9 mouse cellular contexts compared by ENCODE assay signal in genomic region chr6:72659717-72660390, GRCm38 (mm10). TPM values are rescaled to one million over a fixed set of nuclear protein-coding genes. Genes with fewer than 3 reads are reported as not detected.
DNase-seq lines count a peak whose midpoint lies in the region; ATAC-seq and TF ChIP-seq lines count a peak whose summit lies in the region.
"Had no signal": no experiment of that assay in that cellular context is flagged by ENCODE, and none has a peak within 500 bp of the region (broad histone marks: within the 10 kb centered on the region; RNA-seq: fewer than 3 reads in every experiment).

No protein-coding gene starts in this region.

- no peak overlapping the region for H3K4me2 ChIP-seq in liver, embryonic 11.5 days
- H3K4me2 ChIP-seq in myocyte (ENCODE audit: low read depth) = peak overlapping the region; percentile 70

- no peak for TF ChIP-seq CTCF in brain, embryonic 14.5 days (IDR thresholded peaks at IDR 0.05; ENCODE audit: borderline replicate concordance, extremely low read depth, insufficient read depth, insufficient read length)

- H3K36me3 ChIP-seq in liver, embryonic 11.5 days (ENCODE audit: control insufficient read depth, insufficient read depth, low read length) = no peaks in the 10 kb centered on the region
- no peaks in the 10 kb centered on the region for H3K36me3 ChIP-seq in myocyte (ENCODE audit: control insufficient read depth, insufficient read depth)

- peaks cover 27% of the 10 kb centered on the region for H3K4me1 ChIP-seq in liver, embryonic 11.5 days (replicated peaks; ENCODE audit: control insufficient read depth, insufficient read depth, low read length)

- no peak overlapping the region for H3ac ChIP-seq in myocyte (ENCODE audit: control insufficient read depth, insufficient read length)

- H3K4me3 ChIP-seq in liver, embryonic 11.5 days (ENCODE audit: low read depth, low read length) = no peak overlapping the region
- H3K4me3 ChIP-seq in myocyte = no peak overlapping the region
- H3K4me3 ChIP-seq: erythroblast, embryonic 14.5 days; layer of hippocampus, adult 2 months had no signal

- no peak for TF ChIP-seq POLR2A in brain, embryonic 14.5 days (IDR thresholded peaks at IDR 0.05; ENCODE audit: borderline replicate concordance, extremely low read depth, insufficient read depth, insufficient read length, poor library complexity, severe bottlenecking)
- TF ChIP-seq POLR2A in myocyte (IDR thresholded peaks at IDR 0.05; ENCODE audit: insufficient read length, low read depth) = no peak

- DNase-seq in liver = peak; percentile 26
- no peak for DNase-seq in liver, embryonic 11.5 days (ENCODE audit: low spot score)
- DNase-seq in brain, embryonic 14.5 days (ENCODE audit: low read depth) = peak; percentile 31
- DNase-seq in heart, postnatal 4 days = peak; percentile 45
- no peak for DNase-seq in ovary, postnatal 14 days (ENCODE audit: low spot score)
- DNase-seq in thymus, adult 18-20 months = no peak

- peaks cover 8% of the 10 kb centered on the region for H3K79me2 ChIP-seq in myocyte (ENCODE audit: control insufficient read depth, insufficient read depth)

- H3K9me3 ChIP-seq in liver, embryonic 11.5 days (ENCODE audit: control insufficient read depth, low read length) = no peaks in the 10 kb centered on the region

- 50% methylated on average over 8 of the region's 8 CpGs for WGBS in liver, embryonic 11.5 days

- no peak overlapping the region for H3K27ac ChIP-seq in liver, embryonic 11.5 days (ENCODE audit: low read depth, low read length)
- H3K27ac ChIP-seq: layer of hippocampus, adult 2 months had no signal

- no peaks in the 10 kb centered on the region for H3K27me3 ChIP-seq in liver, embryonic 11.5 days (replicated peaks; ENCODE audit: control insufficient read depth, insufficient read depth, low read length)
- no peaks in the 10 kb centered on the region for H3K27me3 ChIP-seq in myocyte (ENCODE audit: control insufficient read depth, insufficient read depth, insufficient read length)

- ATAC-seq in liver, embryonic 11.5 days (replicated peaks; ENCODE audit: low FRiP score) = no peak

- no peak overlapping the region for H3K9ac ChIP-seq in liver, embryonic 11.5 days (ENCODE audit: low read depth, low read length)

TF ChIP-seq in myocyte, 11 proteins besides CTCF, POLR2A, EP300 and RAD21:
- TF ChIP-seq REST (IDR thresholded peaks at IDR 0.05; ENCODE audit: insufficient read depth, insufficient read length) = no peak
- no peak for TF ChIP-seq TCF12 (IDR thresholded peaks at IDR 0.05; ENCODE audit: insufficient read depth, poor library complexity, severe bottlenecking)
- no peak for TF ChIP-seq CEBPB (IDR thresholded peaks at IDR 0.05; ENCODE audit: insufficient read depth, poor library complexity, severe bottlenecking)
- TF ChIP-seq MYOD1 (IDR thresholded peaks at IDR 0.05; ENCODE audit: control insufficient read depth in 1 of 3, insufficient read length in 2 of 3, low read depth in 2 of 3) = peak in 1 of 3 experiments; percentile 54

RNA-seq across cellular contexts. Expression of gene Tgoln1, which starts 43.1 kb away (rescaled TPM):
- 28.4 and 30.3 TPM in 2 replicates for polyA plus RNA-seq in liver, embryonic 11.5 days (2014; fragmentation: Nextera tagmentation; extraction: Ambion mirVana)
- 26.0 and 29.5 TPM in 2 replicates for polyA plus RNA-seq in brain, embryonic 14.5 days (2012; rRNA removed)
- total RNA-seq in heart, postnatal 4 days (2021) = 10 to 100 TPM; 31.2 to 32.5 TPM
- polyA plus RNA-seq in myocyte (2012; fragmentation: generic; extraction: Trizol) = 16.3 TPM

Comparison
In these comparisons a context has a peak if more than half of its experiments do, and no peak if none do; other contexts are left out.
1. DNase-seq: peak in liver (single experiment), brain, embryonic 14.5 days (single experiment) and heart, postnatal 4 days (single experiment); none in liver, embryonic 11.5 days (single experiment), ovary, postnatal 14 days (single experiment) and thymus, adult 18-20 months (0 of 2).